Mouse (Mus musculus): ENCODE results near the gene Gsc2.
"Not testable (repeated sequence)": the region's sequence is repeated elsewhere in the genome, so short reads cannot be mapped to it uniquely, and the experiment has no call there.

The Gsc2 gene

DNA sequence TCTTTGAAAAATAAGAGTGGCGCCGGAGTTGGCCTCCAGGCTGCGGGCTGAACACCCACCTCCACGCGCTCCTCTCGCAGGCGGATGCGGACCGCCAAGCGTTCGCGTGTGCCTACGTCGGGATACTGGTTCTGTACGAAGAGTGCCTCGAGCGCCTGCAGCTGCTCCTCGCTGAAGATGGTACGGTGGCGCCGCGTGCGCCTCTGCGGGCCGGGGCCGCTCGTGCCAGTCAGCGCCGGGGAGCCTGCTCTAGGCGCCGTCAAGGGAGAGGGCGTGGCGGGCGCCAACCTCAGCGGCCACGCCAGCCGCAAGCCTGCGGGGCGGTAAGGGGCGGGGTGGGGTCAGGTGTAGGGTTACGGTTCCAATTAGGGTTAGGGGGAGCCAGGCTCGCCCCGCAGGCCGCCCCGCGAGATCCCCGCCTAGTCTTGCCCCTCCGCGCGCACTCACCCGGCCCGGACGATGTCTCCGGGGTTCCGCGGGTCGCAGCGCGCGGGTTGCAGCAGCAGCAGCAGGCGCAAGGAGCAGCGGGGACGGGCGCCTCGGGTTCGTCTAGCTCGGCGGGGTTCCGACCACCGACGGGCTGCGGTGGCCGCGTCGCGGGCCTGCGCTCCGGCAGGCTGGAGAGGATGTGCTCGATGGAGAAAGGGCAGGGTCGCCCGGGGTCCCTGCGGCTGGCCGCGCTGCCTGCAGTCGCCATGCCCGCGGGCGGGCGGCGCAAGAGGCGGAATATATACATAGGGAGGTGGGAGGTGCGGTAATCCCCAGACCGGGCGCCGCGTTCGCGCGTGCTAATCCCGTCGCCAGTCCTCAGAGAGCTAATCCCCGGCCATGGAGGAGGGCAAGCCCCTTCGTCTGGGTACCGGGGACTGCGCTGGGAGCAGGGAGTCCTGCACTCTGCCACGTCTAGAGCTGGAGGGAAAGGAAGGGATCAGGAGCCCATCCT is at the start of gene Gsc2:
Gsc2 (minus strand) TSS at position 753 of the 943 bp plus-strand sequence.
- DNase-seq (ENCODE audit: low spot score): no peak

DNA sequence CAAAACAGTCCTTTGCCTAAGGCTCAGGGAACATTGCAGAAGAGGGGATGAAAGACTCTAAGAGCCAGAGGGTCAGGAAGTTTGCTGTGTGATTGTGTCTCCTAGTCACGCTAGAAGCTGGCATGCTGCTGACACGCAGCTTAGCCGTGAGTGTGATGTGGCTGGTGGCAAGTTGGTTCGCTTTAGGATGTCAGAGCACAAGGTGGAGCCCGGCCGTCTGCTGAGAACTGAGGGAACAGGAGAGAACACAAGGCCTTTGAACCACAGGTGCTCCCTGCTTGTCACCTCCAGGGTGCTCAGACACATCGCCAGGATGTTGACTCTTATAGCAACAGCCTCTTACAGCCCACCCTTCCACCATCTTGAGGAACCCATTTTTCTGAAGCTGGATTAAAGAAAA is 47.2 kb upstream of the Gsc2 start:
- DNase-seq (ENCODE audit: low spot score): no peak

DNA sequence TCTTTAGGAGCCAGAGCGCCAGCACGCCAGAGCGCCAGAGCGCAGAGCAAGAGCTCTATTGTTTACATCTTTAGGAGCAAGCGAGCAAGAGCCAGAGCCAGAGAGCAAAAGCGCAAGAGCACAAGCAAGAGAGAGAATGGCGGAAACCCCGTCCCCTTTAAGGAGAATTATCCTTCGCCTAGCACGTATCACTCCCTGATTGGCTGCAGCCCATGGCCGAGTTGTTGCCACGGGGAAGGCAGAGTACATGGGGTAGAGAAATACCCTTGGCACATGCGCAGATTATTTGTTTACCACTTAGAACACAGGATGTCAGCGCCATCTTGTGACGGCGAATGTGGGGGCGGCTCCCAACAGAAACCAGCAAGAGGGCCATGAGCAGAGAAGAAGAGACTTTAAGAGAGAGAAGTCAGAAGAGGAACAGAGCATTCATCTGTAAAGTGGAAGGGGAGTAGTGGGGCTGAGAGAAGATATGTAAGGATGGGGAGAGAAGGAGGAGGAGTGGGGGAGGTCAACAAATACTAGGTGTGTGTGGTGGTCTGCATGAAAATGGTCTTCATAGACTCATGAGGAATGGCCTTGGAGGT is 41.3 kb upstream of the Gsc2 start:
- not testable (repeated sequence) for DNase-seq (ENCODE audit: low spot score)

DNA sequence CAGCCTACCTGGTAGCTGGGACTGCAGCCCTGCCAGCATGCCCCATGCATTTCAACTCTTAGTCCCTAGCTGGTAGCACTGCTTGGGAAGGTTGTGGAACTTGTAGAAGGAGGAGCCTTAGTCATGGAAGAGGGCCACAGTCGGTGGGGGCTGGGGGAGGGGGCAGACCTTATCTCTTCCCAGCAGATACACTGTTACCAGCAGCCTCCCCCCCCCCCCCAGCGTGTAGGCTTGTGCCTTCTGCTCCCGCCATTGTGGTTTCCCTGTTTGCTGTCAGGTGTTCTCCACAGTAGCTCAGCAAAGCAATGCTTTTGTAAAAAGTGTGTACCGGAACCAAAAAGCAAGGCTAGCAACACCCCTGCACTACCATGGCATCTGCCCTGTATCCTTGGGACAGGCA is 36.8 kb upstream of the Gsc2 start:
- no peak for DNase-seq (ENCODE audit: low spot score)

DNA sequence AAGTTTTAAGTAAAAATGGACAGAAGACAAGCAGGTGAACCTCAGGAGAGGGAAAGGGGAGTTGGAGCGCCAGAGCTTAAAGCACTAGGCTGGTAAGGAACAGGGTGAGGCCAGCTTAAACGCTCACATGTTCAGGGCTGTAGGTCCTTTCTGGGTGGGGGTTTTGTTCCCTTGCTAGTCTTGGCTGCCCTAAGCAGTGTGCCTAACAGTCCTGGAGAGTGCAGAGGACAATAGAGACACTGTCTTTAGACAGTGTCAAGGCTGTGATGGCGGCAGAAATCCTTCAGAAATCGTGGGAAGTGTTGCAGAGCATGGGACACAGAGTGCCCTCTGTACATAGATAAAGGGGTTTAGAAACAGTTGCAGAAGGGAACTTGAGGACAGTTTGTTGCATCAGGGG is 35.2 kb upstream of the Gsc2 start:
- no peak for DNase-seq (ENCODE audit: low spot score)

DNA sequence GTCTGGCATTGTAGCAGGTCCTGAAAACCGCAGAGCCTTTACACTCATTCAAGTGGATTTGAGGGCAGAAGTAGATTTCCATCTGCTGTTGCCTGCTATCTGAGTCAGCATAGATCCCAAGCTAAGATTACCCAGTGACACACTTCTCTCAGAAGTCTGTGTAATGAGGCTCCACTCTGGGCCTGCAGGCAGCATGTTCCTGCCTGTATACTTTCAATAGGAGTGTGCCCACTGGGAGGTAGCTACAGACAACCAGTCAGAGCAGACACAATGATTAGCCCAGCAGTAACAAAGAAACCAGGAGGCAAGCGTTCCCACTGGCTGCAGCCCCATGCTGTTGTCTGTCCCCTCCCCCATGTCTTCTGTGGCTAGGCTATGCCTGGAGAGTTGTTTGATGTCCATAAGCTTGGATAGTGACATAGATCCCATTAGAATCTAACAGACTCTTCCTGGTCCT is 34.6 kb upstream of the Gsc2 start:
- no peak for DNase-seq (ENCODE audit: low spot score)

DNA sequence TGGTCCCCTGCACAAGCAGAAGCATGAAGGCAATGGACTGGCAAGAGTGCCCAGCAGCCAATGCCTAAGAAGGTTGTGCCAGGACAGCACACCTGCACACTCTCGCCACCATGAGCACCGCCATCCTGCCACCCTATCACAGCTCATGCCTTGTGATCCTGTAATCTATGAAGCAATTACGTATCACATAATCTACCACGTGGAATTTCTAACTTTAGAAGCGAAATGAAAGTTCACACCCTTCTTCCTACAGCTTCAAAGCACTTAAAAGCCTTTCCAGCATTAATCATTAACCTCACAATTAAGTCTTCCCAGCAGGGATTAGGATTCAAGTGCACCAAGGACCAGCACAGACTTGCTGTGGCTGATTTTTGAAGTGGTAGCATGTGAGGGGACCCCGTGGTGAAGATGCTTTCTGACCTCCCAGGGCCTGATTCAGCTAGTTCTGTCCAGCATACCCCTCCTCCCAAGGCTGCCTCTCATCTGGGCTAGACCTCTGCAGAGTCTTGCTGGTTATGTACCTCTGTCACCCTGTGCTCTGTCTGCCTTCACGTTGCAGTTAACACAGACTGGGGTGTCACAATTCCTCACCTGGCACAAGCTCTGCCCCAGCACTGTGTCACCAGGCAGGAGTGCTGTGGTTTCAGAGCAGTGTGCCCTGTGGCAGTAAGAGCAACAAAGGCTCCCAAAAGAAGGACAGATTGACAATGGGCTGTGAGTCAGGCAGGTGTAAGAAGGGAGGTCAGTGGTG is 30.4 kb upstream of the Gsc2 start:
- DNase-seq (ENCODE audit: low spot score): no peak

DNA sequence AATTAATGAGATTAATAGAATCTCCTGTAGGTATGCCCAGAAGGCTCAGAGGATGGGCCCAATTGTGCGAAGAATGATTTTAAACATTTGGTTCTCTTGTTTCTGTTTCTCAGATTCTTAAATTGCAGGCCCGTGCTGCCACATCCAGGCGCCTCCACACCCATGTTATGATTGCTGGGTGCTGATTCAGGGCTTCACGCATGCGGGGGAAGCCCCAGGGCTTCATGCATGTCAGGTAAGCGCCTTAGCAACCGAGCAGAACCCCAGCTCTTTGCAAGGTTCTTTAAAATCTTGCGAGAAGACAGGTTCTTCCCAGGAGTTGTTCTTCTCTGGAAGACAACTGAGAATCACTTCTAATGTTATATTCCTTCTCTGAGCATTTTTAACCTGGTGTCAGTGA is 28.6 kb upstream of the Gsc2 start:
- no peak for DNase-seq (ENCODE audit: low spot score)

DNA sequence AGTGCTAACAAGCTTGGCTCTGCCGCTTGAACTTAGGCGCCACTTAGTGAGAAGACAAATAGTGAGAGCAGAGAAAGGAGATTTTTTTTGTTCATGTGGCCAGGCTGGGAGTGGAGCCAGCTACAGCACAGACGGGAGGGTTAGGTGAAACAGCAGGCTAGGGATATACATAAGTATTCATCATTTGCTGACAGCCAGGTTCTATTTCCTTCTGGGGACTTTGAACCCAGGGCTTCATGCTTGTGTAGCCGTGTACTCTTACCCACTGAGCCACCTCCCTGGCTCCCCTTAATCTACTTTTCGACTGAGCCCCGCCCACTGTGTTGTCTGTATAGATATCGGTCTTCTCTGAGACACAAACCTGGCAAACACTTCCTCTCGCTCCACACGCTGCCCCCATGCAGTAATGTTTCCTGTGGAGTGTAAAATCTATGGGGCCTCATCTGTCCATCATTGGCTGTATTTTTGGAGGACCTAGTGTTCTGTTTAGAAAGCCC is 24.4 kb upstream of the Gsc2 start:
- no peak for DNase-seq (ENCODE audit: low spot score)

DNA sequence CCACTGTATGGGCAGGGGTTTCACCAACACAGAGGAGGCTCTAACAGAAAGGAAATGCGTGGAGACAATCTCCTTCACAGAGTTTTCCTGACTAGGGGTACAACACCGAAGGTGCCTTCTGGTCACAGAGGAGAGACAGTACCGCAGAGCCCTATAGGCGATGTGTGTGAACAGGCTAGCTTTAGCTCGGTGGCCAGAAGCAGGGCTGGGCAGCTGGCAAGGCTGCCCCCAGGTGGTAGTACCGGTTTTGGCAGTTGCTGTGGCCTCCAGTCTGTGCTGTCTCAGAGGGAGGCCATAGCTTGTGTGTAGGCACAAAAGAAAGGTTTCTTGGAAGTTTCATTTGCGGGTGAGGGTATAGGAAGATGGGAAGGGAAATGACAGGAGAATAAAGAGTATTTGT is 24.0 kb upstream of the Gsc2 start:
- peak; percentile 51 for DNase-seq (ENCODE audit: low spot score)

DNA sequence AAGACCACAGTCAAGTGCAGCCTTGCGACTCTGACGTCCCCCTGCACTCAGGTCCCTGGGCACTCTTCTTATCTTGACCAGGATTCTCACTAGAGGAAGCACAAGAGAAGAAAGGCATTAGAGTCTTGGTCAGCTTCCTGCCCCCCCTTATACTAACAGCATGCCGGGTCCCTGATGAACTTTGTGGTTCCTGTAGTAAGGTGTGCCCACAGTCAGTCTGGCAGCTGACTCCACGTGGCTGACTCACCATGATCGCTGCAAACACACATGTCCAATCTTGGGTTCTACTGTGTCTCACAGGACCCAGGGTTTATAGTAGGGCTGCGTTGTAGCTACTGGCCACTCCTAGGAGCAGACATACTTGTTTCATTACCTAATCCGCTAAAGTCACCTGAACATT is 23.3 kb upstream of the Gsc2 start:
- DNase-seq (ENCODE audit: low spot score): no peak

DNA sequence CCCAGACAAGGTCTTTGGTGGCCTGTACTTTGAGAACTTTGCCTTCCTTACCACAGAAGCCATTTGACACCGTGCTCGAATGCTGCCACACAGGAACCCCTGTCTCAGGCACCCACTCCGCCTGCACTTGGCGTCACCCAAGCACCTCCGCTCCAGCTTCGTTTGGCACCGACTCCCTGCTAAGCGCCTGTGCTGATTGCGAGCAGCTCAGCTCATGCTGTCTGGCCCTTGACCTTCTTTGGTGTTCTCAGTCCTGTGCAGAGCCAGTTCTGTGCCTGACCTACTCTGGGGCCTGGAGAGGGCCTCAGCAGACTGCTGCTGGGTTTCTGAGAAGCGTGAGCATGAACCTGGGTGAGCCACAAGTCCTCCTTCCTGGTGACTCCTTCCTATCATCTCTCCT is 21.9 kb upstream of the Gsc2 start:
- no peak for DNase-seq (ENCODE audit: low spot score)

DNA sequence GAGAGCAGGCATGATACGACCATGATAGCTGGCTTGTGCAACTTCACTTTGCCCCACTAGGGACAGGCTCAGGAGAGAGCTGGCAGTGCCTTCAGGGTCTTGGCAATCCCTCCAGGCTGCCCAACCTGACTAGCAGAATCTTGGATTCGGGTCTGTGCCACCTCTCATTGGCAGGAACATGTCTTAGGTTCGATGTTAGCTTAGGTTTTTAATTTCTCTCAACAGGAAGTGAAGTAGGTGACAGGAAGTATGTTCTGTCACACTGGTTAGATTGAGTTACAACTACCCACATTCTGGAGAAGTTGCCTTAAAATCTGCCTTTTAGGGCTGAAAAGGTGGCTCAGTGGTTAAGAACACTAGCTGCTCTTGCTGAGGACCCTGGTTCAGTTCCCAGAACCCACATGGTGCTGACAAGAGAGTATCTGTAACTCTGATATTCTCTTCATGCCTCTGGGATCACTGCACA is 19.6 kb upstream of the Gsc2 start:
- DNase-seq (ENCODE audit: low spot score): no peak

DNA sequence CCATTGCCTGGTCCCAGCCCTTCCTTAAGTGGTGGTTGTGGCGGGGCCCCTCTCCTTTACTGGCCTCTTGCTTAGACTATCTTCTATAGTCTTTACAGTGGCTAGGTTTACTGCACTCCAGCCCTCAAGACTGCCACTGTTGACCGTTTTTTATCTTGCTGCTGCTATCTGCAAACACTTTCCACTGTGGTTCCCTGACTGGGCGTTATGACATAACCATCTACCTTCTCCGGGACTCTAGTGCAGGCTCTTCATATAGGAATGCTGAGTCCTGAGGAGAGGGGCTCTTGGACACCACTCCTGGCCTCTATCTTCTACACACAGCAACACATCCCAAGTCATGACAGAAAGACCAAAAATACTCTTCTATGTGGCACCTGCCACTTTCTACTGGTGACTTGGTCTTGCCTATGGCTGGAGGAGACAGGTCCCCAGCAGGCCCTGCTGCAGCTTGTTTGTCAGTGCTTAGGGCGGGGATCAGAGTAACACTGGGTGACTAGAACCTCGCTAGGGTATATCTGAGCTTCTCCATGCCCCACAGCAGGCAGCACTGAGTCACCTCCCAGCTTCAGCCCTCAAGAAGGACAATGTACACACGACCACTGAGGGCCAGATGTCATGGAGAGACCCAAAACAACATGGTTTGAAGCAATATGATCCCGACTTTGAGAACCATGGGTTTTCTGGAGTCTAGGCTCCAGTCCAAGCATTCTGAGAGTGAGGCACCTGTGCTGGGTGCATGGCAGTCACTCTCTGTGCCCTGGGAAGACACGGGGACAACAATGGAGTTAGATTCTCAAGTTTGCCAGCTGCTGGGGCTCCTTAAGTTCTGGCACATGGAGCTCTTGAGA is 19.0 kb upstream of the Gsc2 start:
- no peak for DNase-seq (ENCODE audit: low spot score)

DNA sequence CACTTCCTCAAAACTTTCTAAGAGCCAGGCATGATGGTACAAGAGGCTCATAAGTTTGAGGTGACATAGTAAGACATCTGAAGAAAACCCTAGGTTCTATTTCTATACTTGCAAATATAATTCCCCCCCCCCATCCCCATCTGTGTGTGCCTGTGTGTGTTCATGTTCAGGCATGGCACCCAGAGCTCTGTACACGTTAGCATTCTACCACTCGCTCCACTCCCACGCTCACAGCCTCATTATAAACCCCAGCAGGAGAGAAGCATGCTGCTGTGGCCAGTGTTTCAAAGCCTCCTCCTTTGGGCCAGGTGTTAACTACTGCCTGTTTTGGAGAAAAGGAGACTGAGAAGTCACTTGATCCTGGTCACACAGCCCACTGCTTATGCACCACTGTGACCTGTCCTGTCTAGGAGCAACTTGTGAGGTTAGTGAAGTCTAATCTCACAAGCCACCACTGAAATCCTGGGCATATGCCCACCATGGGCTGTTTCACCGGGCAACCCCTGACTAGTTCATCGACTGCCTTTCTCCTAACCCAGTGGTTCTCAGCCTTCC is 17.1 kb upstream of the Gsc2 start:
- DNase-seq (ENCODE audit: low spot score): no peak

DNA sequence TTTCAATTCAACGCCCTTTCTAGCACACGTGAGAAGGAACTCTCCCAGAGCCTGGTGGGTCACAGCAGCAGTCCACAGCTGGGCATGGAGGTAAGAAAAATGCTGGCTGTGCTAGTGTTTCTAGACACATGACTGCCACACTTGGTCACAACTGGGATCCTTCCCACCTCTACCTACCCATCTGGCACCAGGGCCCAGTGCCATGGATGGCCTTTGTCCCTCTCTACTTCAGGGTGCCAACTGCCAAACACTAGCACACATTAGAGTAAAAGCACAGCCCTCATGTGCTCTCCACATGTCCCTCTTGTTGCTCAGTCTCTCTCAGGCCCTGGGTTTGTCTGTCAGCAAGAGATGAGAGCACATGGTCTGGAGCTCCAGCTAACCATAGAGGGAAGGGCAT is 14.8 kb upstream of the Gsc2 start:
- no peak for DNase-seq (ENCODE audit: low spot score)

DNA sequence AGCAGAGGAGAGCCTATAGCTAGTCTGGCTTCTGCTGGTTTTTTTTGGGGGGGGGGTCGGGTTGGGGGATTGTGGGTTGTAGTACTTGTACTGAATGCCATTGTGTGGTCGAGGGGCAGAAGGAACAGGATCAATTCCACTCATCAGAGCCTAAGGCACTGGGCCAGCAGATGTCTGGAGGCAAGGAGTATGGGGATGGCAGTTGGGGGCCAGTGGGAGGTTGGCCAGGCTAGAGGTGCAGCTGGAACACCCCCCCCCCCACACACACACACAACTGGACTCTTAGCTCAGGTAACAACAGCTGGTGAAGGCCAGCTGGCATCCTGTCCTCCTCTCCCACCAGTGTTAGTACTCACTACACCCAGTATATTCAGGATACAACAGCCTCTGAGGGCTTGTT is 14.4 kb upstream of the Gsc2 start:
- DNase-seq (ENCODE audit: low spot score): no peak

DNA sequence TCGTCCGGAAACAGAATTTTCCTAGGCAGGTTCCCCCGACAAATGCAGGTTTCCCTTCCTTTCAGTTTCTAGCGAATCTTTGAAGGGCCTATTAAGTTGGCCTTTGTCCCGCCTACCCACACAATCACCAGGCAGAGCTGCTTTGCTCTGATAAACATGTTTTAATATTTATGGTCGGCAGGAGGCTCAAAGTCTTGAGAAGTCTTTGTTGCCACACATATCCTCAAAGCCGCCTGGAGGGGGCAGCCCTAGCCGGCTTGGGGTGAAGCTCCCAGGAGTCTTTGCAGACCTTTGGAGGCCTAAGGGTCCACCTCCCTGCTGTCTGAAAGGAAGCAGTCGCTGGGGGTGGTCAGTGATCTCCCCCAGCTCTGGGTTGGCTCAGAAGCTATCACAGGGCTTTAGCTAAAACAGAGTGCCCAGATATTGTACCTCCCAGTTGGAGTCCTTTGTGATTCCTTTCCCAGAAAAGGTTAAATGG is 13.8 kb upstream of the Gsc2 start:
- peak; percentile 68 for DNase-seq (ENCODE audit: low spot score)

DNA sequence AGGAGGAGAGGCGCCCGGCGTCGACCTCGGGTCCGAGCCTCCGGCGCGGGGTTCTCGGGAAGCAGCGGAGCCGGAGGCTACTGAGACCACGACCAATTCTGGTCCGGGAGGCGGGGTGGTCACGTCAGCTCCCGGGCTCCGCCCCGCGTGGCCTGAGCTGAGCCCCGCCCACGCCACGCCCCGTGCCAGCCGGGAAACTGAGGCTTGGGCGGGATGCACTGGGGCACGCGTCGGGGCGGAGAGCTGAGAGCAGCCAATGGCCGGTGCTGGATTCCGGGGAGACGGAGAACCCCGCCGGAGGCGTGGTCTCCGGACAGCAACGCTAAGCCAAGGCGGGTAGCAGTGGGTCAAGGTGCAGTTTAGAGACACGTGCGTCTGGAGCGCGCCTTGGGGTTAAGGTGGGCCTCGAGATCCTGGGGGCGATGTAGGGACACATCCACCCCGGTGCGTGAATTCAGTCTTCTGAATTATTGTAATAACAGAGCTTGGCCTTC is 13.3 kb upstream of the Gsc2 start, which contains the start of gene Slc25a1:
Slc25a1 (minus strand) TSS at position 133 of the 494 bp plus-strand sequence.
- DNase-seq (ENCODE audit: low spot score): peak; percentile 65

DNA sequence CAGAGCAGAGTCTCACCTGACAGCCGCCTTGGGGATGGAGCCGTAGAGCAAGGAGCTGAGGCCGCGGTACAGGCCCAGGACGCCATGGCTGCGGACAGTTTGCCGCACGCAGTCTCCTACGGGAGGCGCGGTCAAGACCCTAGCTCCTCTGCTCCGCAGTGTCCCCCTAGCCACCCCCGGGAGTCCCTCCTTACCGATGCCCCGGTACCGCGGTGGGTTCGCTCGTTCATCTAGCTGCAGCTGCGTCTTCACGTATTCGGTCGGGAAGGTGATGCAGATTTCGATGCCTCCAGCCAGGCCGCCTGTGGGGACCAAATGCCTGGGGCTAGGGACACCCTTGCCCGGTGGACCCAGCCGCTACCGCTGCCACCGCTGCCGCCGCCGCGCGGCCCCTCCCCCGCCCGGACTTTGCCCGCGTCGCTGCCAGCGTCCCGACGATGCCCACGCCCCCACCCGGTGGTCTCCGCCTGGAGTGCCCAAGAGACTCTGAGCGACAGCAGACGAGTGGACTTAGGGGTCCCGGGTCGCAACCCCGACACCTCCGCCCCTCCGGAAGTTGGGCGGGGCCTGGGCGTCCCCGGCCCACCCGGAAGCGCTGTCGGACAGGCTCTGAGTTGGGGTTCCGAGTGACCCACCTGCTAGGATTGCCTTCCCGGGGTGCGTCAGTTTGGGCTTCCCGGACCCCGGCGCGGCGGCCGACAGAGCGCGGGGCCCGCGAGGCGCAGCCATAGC is 12.7 kb upstream of the Gsc2 start:
- no peak for DNase-seq (ENCODE audit: low spot score)

Data from ovary, postnatal 14 days (tissue).